Mouse (Mus musculus) spleen, adult 2 months (tissue): Measurements from ENCODE around the gene Hsf2bp. TPM values are rescaled to one million over a fixed set of nuclear protein-coding genes. Genes with fewer than 3 reads are reported as not detected.

Experiments
- DNase-seq, 2 experiments: peaks; one replicate each; pipeline versions ENCODE4 v3.0.0 to v3.0.0-alpha.2; 2012 to 2021; ENCODE audit warnings: low spot score in 2 of 2, low read depth in 1 of 2
- H3K27ac ChIP-seq: fragments of 200-500 bp; 2 replicates; pipeline ENCODE4 v1.5.1; 2012; ENCODE audit warnings: low read length, inconsistent platforms; ENCODE audit not compliant: insufficient read depth
- H3K27me3 ChIP-seq: fragments of 200-500 bp; 2 replicates; pipeline ENCODE4 v1.6.1; 2012; ENCODE audit warnings: mild to moderate bottlenecking, moderate library complexity, low read length, inconsistent platforms; ENCODE audit not compliant: control insufficient read depth, insufficient read depth
- H3K36me3 ChIP-seq: fragments of 200-500 bp; 2 replicates; pipeline ENCODE4 v1.6.1; 2012; ENCODE audit warnings: mild to moderate bottlenecking, low read length, inconsistent platforms; ENCODE audit not compliant: control insufficient read depth, insufficient read depth
- H3K4me1 ChIP-seq: fragments of 200-500 bp; 2 replicates; pipeline ENCODE4 v1.6.1; 2011; ENCODE audit warnings: inconsistent platforms; ENCODE audit not compliant: control insufficient read depth, insufficient read depth, insufficient read length
- H3K4me3 ChIP-seq: fragments of 200-500 bp; 2 replicates; pipeline ENCODE4 v1.5.1; 2011; ENCODE audit warnings: mild to moderate bottlenecking, inconsistent platforms; ENCODE audit not compliant: insufficient read depth, insufficient read length; ENCODE audit errors: extremely low read depth
- CTCF ChIP-seq: fragments of 200-500 bp; IDR thresholded peaks from 2 replicates; pipeline ENCODE4 v1.5.1; 2011; ENCODE audit warnings: mild to moderate bottlenecking, inconsistent platforms; ENCODE audit not compliant: insufficient read depth, insufficient read length, insufficient replicate concordance; ENCODE audit errors: extremely low read depth
- POLR2A ChIP-seq: fragments of 200-500 bp; IDR thresholded peaks from 2 replicates; pipeline ENCODE4 v1.6.1; 2011; ENCODE audit warnings: low read depth, low read length, inconsistent platforms
- WGBS: fragments of 180-500 bp; shearing (Covaris S2); methylation state at CpG from one replicate; pipeline ENCODE4 v1.1.7; 2018; 5-methylcytosine and 5-hydroxymethylcytosine counted together
- polyA plus RNA-seq: library from polyadenylated mRNA; depleted of rRNA; stranded (reverse); fragments of >200 nt; gene quantifications from 2 replicates; pipeline ENCODE4 v1.2.3, GENCODE M21; 2012

The Hsf2bp gene
- polyA plus RNA-seq, 1 experiment = 0.15 TPM

- 86% methylated on average over 4 of the region's 4 CpGs for WGBS
These were observed 94.5 kb downstream of the Hsf2bp start for GRCm38 (mm10) chr17:31941616-31942015.

GRCm38 (mm10) chr17:31940607-31941006, 95.5 kb downstream of the Hsf2bp start:
- no peaks in the 10 kb centered on the region; the same call in 1 of the 2 replicates for H3K4me1 ChIP-seq
- WGBS = 89% methylated on average over 4 of the region's 4 CpGs
- H3K27me3 ChIP-seq = no peaks in the 10 kb centered on the region
- no peak for DNase-seq
- H3K27ac ChIP-seq = no peak overlapping the region
- H3K36me3 ChIP-seq = no peaks in the 10 kb centered on the region
- H3K4me3 ChIP-seq = no peak overlapping the region
- TF ChIP-seq POLR2A (no peak), CTCF (no peak)

More at GRCm38 (mm10) chr17:31941616-31942015, 94.5 kb downstream of the Hsf2bp start:
- no peaks in the 10 kb centered on the region for H3K27me3 ChIP-seq
- DNase-seq = no peak
- H3K4me1 ChIP-seq = no peaks in the 10 kb centered on the region; the same call in 1 of the 2 replicates
- no peak overlapping the region for H3K27ac ChIP-seq
- TF ChIP-seq POLR2A (no peak), CTCF (no peak)
- H3K36me3 ChIP-seq = no peaks in the 10 kb centered on the region
- H3K4me3 ChIP-seq = no peak overlapping the region

- Histone ChIP-seq H3K27me3 (no peaks in the 10 kb centered on the region), H3K27ac (no peak overlapping the region), H3K4me3 (no peak overlapping the region)
These were observed 96.7 kb downstream of the Hsf2bp start for GRCm38 (mm10) chr17:31939292-31940060.

GRCm38 (mm10) chr17:31938539-31939260, 97.4 kb downstream of the Hsf2bp start:
- Histone ChIP-seq H3K27ac (no peak overlapping the region), H3K4me1 (no peaks in the 10 kb centered on the region; the same call in 1 of the 2 replicates), H3K27me3 (no peaks in the 10 kb centered on the region), H3K36me3 (no peaks in the 10 kb centered on the region), H3K4me3 (no peak overlapping the region)
- no peak for DNase-seq
- 83% methylated on average over 12 of the region's 12 CpGs for WGBS
- TF ChIP-seq POLR2A = no peak
- no peak for TF ChIP-seq CTCF

More at GRCm38 (mm10) chr17:31939292-31940060, 96.7 kb downstream of the Hsf2bp start:
- Histone ChIP-seq H3K36me3 (no peaks in the 10 kb centered on the region), H3K4me1 (no peaks in the 10 kb centered on the region; the same call in 1 of the 2 replicates)
- WGBS = 87% methylated on average over 16 of the region's 16 CpGs
- no peak for DNase-seq
- TF ChIP-seq CTCF (no peak), POLR2A (no peak)

GRCm38 (mm10) chr17:31937141-31937554, 99.0 kb downstream of the Hsf2bp start:
- Histone ChIP-seq H3K27me3 (no peaks in the 10 kb centered on the region), H3K4me1 (no peaks in the 10 kb centered on the region; the same call in 1 of the 2 replicates), H3K36me3 (no peaks in the 10 kb centered on the region), H3K27ac (no peak overlapping the region), H3K4me3 (no peak overlapping the region)
- no peak for DNase-seq
- TF ChIP-seq POLR2A (no peak), CTCF (no peak)
- 42% methylated on average over 3 of the region's 3 CpGs for WGBS

- TF ChIP-seq POLR2A (no peak), CTCF (no peak)
- no peak overlapping the region for H3K4me3 ChIP-seq
- no peak for DNase-seq
- H3K36me3 ChIP-seq = no peaks in the 10 kb centered on the region
- WGBS = 86% methylated on average over 3 of the region's 3 CpGs
- no peaks in the 10 kb centered on the region for H3K27me3 ChIP-seq
- no peak overlapping the region for H3K27ac ChIP-seq
- H3K4me1 ChIP-seq = no peaks in the 10 kb centered on the region; the same call in 1 of the 2 replicates
These were observed 100.3 kb downstream of the Hsf2bp start for GRCm38 (mm10) chr17:31935841-31936240.

GRCm38 (mm10) chr17:31935091-31935830, 100.9 kb downstream of the Hsf2bp start:
- DNase-seq = no peak
- Histone ChIP-seq H3K4me3 (no peak overlapping the region), H3K27me3 (no peaks in the 10 kb centered on the region), H3K36me3 (no peaks in the 10 kb centered on the region), H3K4me1 (no peaks in the 10 kb centered on the region; the same call in 1 of the 2 replicates), H3K27ac (no peak overlapping the region)
- TF ChIP-seq CTCF = no peak
- TF ChIP-seq POLR2A = no peak
- 87% methylated on average over 6 of the region's 6 CpGs for WGBS
